Mouse (Mus musculus) limb, embryonic 15.5 days (tissue): ENCODE results near the gene Ptpro. TPM values are rescaled to one million over a fixed set of nuclear protein-coding genes. Genes with fewer than 3 reads are reported as not detected.
A peak's percentile ranks its signal among the peaks of the same experiment; 100 is the strongest.

ENCODE experiments used
- ATAC-seq: fragments of 200-750 bp; cut with Nextera tagmentation; 2 replicates; pipeline ENCODE4 v1.8.0; 2017; ENCODE audit warnings: low read depth, moderate TSS enrichment; ENCODE audit not compliant: insufficient number of reproducible peaks, low FRiP score, low TSS enrichment
- H3K27ac ChIP-seq: fragments of 300-500 bp; sonication (generic); 2 replicates; pipeline ENCODE4 v1.5.1; 2015; ENCODE audit warnings: moderate library complexity, mild to moderate bottlenecking, inconsistent platforms
- H3K27me3 ChIP-seq: fragments of 300-500 bp; sonication (generic); 2 replicates; pipeline ENCODE4 v1.6.1; 2015; ENCODE audit warnings: inconsistent platforms
- H3K36me3 ChIP-seq: fragments of 300-500 bp; sonication (generic); 2 replicates; pipeline ENCODE4 v1.6.1; 2015; ENCODE audit warnings: inconsistent platforms
- H3K4me1 ChIP-seq: fragments of 300-500 bp; sonication (generic); 2 replicates; pipeline ENCODE4 v1.6.1; 2015; ENCODE audit warnings: inconsistent platforms
- H3K4me2 ChIP-seq: fragments of 300-500 bp; sonication (generic); 2 replicates; pipeline ENCODE4 v1.6.1; 2015; ENCODE audit warnings: mild to moderate bottlenecking, inconsistent platforms
- H3K4me3 ChIP-seq: fragments of 300-500 bp; sonication (generic); 2 replicates; pipeline ENCODE4 v1.5.1; 2015; ENCODE audit warnings: mild to moderate bottlenecking, inconsistent platforms
- H3K9ac ChIP-seq: fragments of 300-500 bp; sonication (generic); 2 replicates; pipeline ENCODE4 v1.6.1; 2015; ENCODE audit warnings: inconsistent platforms
- H3K9me3 ChIP-seq: fragments of 300-500 bp; sonication (generic); 2 replicates; pipeline ENCODE4 v1.6.1; 2016; ENCODE audit warnings: inconsistent platforms
- WGBS: fragments of 180-500 bp; shearing (Covaris S2); methylation state at CpG from one replicate; pipeline ENCODE4 v1.1.7; 2015; 5-methylcytosine and 5-hydroxymethylcytosine counted together
- polyA plus RNA-seq: library from polyadenylated mRNA; unstranded; fragments of >200 nt; fragmentation: Nextera tagmentation; extraction: Ambion mirVana; gene quantifications from 2 replicates; pipeline ENCODE4 v1.2.1, GENCODE M21; 2015

Ptpro gene
- polyA plus RNA-seq = 2.5 and 2.9 TPM in 2 replicates

DNA sequence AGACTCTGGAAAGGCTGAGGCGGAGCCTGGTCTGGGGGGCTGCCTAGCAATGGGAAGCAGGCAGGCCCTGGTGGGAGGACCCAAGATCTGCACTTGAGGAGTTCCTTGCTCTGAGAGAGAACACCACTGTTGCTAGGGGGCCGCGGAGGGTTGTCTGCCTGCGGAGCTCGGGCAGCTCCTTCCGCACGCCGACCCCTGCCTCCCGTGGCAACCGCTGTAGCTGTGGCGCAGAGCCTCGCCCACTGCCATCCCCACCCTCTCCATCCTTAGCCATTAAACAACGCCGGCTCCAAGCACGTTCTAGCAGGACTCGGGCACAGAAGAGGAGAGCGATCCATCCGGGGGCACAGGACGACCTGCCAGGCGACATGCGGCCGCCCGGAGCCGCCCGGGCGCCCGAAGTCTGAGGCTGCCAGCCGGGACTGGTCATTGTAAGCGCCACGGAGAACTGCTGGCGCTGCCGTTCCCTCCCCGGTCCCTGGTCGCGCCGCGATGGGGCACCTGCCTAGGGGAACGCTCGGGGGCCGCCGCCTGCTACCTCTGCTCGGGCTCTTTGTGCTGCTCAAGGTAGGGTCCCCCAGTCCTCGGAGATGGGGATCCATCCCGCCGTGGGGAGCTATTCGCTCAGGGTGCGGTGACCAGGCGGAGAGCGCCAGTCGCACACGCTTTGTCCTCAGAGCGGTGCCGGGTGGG is at the start of gene Ptpro:
Ptpro (plus strand) TSS at position 126 of the 693 bp plus-strand sequence.
- Histone ChIP-seq H3K36me3 (no peaks in the 10 kb centered on the region), H3K9me3 (no peaks in the 10 kb centered on the region), H3K9ac (peak within 1 kb of the TSS; percentile 0; the same call in 1 of the 2 replicates), H3K4me2 (peak within 1 kb of the TSS; percentile 79), H3K27me3 (peaks cover 30% of the 10 kb centered on the region), H3K4me1 (peaks cover 11% of the 10 kb centered on the region), H3K27ac (no peak within 1 kb of the TSS), H3K4me3 (peak within 1 kb of the TSS; percentile 42)
- 0 out of 2 replicates have a peak, but pooled peaks have one; percentile 24 for ATAC-seq
- under 1% methylated on average over 52 of the region's 53 CpGs for WGBS

DNA sequence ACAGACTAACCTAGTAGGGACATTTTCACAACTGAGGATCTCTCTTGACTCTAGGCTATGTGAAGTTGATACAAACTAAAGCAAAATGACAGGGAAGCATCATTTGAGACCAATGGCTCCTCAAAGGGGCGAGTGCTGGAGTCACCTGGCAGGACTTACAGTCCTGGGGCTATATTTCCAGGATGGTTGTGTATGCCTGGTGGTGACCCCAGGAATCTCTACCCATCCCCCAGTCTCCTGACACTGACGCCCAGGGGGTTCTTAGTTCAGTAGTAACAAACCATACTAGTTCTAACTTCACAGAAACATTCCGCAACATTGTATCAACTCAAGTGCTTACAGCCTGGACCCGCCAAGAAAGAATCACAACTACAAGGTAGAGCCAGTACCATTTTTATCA is 49.5 kb upstream of the Ptpro start:
- 84% methylated on average over 4 of the region's 4 CpGs for WGBS
- H3K27ac ChIP-seq = no peak overlapping the region
- H3K36me3 ChIP-seq = no peaks in the 10 kb centered on the region
- H3K4me2 ChIP-seq = no peak overlapping the region
- no peaks in the 10 kb centered on the region for H3K9me3 ChIP-seq
- no peak overlapping the region for H3K9ac ChIP-seq
- no peaks in the 10 kb centered on the region for H3K4me1 ChIP-seq
- H3K27me3 ChIP-seq = no peaks in the 10 kb centered on the region
- no peak overlapping the region for H3K4me3 ChIP-seq
- no peak for ATAC-seq

DNA sequence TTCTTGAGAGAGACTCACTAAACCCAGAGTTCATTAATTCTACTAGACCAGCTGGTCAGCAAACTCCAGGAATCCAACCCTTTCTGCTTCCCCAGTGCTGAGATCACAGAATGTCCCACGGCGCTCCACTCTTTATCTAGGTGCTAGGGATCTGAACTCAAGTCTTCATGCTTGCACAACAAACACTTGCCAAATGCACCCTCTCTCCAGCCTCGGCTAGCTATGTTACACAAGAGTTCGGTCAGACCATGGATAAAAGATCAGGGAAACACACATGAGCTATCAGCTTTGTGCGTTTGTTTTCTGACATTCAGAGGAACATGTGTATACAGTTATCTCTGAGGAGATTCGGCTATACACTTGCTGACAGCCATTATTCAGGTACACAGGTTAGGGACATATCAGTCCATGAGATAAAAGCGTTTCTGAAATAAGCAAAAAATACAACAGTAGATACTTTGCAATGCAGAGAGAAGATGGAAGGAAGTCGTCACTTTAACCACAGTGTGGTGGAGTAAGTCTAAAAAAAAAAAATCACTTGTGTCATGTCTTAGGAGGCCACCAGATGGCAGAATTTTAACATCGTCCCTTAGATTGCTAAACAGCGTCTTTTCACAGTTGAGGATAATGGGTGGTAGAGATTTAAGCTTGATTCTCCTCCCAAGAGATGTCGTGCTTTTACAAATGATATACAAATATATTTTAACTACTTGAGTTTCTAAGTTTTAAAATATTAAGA is 46.3 kb upstream of the Ptpro start:
- H3K9me3 ChIP-seq = no peaks in the 10 kb centered on the region
- 57% methylated on average over 11 of the region's 11 CpGs for WGBS

DNA sequence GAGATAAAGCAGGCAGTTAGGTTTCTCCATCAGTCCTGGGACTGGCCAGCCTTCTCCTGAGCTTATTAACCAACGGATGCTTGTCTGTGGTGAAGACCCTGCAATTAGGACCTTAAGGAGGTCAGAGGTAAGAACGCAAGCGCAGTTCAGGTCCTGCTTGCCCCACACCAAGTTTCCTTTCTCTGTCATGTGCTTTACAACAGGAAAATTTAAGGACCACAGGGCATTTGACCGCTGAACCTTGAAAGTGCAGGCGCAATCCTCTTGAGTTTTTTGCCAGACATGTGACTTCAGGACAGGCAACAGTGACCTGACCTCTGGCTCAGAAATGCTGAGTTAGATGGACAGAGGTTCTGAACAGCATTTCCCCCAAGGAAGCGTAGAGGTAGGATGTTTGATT is 45.0 kb upstream of the Ptpro start:
- H3K27ac ChIP-seq = no peak overlapping the region
- 87% methylated on average over 6 of the region's 6 CpGs for WGBS
- ATAC-seq = no peak

More for the DNA sequence above, 46.3 kb upstream of the Ptpro start:
- Histone ChIP-seq H3K27me3 (no peaks in the 10 kb centered on the region), H3K4me2 (no peak overlapping the region), H3K27ac (no peak overlapping the region), H3K36me3 (no peaks in the 10 kb centered on the region), H3K4me3 (no peak overlapping the region), H3K4me1 (no peaks in the 10 kb centered on the region), H3K9ac (no peak overlapping the region)
- ATAC-seq = no peak

DNA sequence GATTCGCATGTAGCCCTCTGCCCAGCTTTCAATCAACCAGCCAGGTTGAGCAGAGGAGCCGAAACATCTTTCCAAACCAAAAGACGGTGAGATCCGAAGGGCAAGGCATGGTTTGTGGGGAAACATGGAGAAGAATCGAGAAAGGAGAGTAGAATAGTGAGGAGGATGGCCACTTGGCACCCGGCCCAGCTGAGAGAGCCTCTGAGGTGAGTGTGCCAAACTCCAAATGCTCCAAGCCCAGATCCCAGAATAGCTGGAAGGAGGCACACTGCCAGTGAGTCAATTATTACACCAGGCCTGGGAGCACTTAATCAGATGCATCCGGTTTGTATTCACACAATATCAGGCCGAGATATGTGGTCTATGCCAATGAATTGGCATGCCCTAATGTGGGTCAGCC is 42.1 kb upstream of the Ptpro start:
- no peak for ATAC-seq
- Histone ChIP-seq H3K27me3 (no peaks in the 10 kb centered on the region), H3K4me1 (no peaks in the 10 kb centered on the region), H3K9ac (no peak overlapping the region), H3K27ac (no peak overlapping the region), H3K4me3 (no peak overlapping the region), H3K4me2 (no peak overlapping the region), H3K9me3 (no peaks in the 10 kb centered on the region), H3K36me3 (no peaks in the 10 kb centered on the region)
- 79% methylated on average over 8 of the region's 8 CpGs for WGBS

More for the DNA sequence above, 45.0 kb upstream of the Ptpro start:
- no peaks in the 10 kb centered on the region for H3K27me3 ChIP-seq
- H3K4me2 ChIP-seq = no peak overlapping the region
- no peak overlapping the region for H3K9ac ChIP-seq
- H3K36me3 ChIP-seq = no peaks in the 10 kb centered on the region
- no peaks in the 10 kb centered on the region for H3K4me1 ChIP-seq
- H3K9me3 ChIP-seq = no peaks in the 10 kb centered on the region
- no peak overlapping the region for H3K4me3 ChIP-seq

DNA sequence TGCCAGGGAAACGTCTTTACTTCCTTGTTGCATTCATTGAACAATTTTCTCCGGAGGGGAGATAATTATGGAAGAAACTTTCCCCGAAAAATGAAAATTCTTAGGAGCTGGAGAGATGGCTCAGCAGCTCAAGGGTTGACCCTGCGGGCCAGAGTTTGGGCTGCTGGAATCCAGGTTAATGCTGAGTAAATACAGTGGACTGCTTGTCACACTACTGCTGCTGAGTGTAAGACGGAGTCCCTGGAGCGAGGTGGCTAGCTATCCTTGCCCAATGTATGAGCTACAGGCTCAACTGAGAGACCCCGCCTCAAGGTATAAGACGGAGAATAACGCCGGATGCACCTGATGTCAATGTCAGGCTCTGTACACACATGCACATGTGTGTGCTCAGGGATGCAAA is 41.1 kb upstream of the Ptpro start:
- no peak for ATAC-seq
- WGBS = 88% methylated on average over 10 of the region's 10 CpGs
- H3K9me3 ChIP-seq = no peaks in the 10 kb centered on the region
- no peaks in the 10 kb centered on the region for H3K27me3 ChIP-seq
- no peak overlapping the region for H3K9ac ChIP-seq
- H3K36me3 ChIP-seq = no peaks in the 10 kb centered on the region
- H3K4me3 ChIP-seq = no peak overlapping the region
- no peak overlapping the region for H3K4me2 ChIP-seq
- no peaks in the 10 kb centered on the region for H3K4me1 ChIP-seq
- no peak overlapping the region for H3K27ac ChIP-seq

DNA sequence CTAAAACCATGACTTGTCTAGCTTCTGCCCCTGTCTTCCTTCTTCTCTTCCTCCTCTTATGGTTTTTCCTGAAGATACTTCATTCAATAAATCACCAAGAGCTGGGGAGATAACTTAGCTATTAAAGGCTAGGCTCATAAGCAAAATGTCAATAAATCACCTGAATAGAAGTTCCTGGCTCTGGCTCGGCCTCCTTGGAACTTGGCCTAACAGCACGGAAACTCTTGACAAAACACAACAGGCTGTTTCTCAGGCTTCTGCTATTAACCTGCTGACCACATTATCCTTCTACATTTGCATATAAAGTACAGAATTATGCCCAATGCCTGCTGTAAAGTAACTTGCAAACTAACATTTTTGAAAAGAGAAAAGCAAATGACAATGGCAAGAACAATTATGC is 40.7 kb upstream of the Ptpro start:
- Histone ChIP-seq H3K4me2 (no peak overlapping the region), H3K9me3 (no peaks in the 10 kb centered on the region), H3K27me3 (no peaks in the 10 kb centered on the region), H3K36me3 (no peaks in the 10 kb centered on the region), H3K4me3 (no peak overlapping the region), H3K4me1 (no peaks in the 10 kb centered on the region), H3K9ac (no peak overlapping the region), H3K27ac (no peak overlapping the region)
- ATAC-seq = no peak
- 58% methylated on average over 2 of the region's 2 CpGs for WGBS

DNA sequence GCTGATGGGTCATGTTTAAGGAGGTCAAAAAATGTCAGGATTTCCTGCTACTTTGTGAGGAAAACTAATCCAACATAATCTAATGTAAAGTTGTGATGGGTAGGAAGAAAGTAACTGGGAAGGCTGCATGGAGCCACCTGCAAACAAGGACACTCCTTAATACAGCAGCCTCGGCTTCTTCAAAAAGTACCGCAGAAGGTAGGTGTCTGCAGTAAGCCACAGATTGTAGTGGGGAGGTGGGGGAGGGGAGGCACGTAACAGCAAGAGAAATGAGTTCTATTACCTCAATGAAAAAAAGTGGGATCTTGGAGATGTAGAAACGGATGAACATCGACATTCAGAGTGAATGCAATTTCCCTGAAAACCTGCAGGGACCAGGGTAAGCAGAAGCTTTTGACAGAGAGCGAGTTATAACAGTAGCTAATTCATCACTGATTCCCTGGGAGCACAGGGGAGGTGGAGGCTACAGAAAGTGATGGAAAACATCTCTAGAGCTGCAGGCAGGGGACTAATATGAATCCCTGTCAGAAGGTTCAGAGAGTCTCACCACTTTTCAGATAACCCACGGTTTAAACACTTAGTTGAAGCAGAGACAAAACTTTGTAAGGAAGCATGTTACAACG is 34.2 kb upstream of the Ptpro start:
- no peak overlapping the region for H3K4me3 ChIP-seq
- no peak overlapping the region for H3K4me2 ChIP-seq
- no peak overlapping the region for H3K9ac ChIP-seq
- H3K9me3 ChIP-seq = no peaks in the 10 kb centered on the region
- ATAC-seq = no peak
- 79% methylated on average over 8 of the region's 8 CpGs for WGBS
- H3K27me3 ChIP-seq = no peaks in the 10 kb centered on the region
- H3K4me1 ChIP-seq = no peaks in the 10 kb centered on the region
- H3K27ac ChIP-seq = no peak overlapping the region
- H3K36me3 ChIP-seq = no peaks in the 10 kb centered on the region

DNA sequence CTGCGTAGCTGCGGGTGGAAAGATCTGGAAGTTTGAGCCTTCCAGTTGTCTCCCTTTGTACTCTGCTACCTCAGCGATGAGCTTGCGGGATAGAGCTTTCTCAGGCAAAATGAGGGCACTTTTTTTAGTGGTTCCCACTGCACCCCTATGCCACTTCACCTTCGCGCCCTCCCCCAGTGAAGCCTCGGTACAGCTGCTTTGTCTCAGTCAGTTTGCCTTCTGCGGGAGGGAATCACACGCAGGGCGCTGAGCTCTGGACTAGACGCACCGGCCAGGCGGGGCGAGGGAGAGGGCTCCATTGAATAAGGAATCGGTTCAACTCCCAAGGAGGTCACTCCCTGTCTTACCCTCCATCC is 746 bp downstream of the Ptpro start:
- Histone ChIP-seq H3K9ac (no peak overlapping the region), H3K27ac (no peak overlapping the region), H3K27me3 (peaks cover 30% of the 10 kb centered on the region), H3K9me3 (no peaks in the 10 kb centered on the region), H3K4me1 (peaks cover 11% of the 10 kb centered on the region), H3K4me3 (peak overlapping the region; percentile 42), H3K4me2 (peak overlapping the region; percentile 79), H3K36me3 (no peaks in the 10 kb centered on the region)
- WGBS = under 1% methylated on average over 15 of the region's 15 CpGs
- no peak for ATAC-seq

DNA sequence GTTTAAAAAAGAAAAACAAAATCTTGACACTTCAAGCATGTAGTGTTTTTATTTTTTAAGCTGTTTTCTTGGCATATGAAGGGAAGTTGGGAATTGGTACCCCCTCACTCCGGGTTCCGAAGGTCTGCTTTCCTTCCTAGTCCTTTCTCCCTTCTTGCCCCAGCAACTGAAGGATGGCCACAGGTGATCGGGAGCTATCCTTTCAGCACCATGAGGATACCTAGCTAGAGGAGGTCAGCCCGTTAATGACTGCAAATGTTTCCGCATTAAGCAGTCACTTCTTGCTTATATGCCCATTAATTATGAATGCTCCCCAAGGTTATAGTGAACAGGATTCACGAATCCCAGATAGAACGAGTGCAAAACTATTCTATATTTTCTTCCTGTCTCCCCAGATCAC is 1.3 kb downstream of the Ptpro start:
- Histone ChIP-seq H3K4me2 (no peak overlapping the region), H3K9me3 (no peaks in the 10 kb centered on the region), H3K4me1 (peaks cover 11% of the 10 kb centered on the region), H3K9ac (no peak overlapping the region), H3K27me3 (peaks cover 30% of the 10 kb centered on the region), H3K4me3 (no peak overlapping the region), H3K27ac (no peak overlapping the region), H3K36me3 (no peaks in the 10 kb centered on the region)
- 10% methylated on average over 7 of the region's 7 CpGs for WGBS
- no peak for ATAC-seq

DNA sequence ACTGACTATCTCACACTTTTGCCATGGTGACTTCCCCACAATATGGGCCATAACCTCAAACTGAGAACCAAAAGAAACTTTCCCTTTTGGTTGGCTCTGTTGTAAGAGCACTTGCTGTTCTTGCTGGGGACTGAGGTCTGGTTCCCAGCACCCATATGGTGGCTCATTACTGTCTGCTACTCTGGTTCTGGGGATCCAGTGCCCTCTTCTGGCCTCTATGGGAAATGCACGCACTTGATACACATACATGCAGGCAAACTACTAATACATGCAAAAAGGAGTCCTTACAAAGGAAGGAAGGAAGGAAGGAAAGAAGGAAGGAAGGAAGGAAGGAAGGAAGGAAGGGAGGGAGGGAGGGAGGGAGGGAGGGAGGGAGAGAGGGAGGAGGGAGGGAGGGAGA is 8.9 kb downstream of the Ptpro start:
- no peak overlapping the region for H3K9ac ChIP-seq
- no peak for ATAC-seq
- 85% methylated on average over 1 of the region's 1 CpGs for WGBS

DNA sequence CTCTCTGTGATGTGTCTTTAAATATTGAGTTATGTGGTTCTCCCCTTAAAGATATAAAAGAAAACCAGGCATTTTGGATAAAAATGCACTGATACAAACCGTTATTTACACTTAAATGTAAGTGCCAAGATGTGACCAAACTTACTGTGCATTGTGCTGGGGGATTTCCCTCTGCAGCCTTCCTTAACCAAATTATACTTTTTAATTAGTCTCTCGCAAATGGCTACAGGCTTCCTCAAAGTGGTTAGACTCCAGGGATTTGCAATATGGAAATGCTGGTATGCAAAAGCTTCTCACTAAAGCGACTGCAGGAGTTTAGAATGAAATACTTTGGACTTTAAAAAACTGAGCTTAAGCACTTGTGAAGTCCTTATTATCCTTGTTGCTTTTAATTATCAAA is 10.0 kb downstream of the Ptpro start:
- no peaks in the 10 kb centered on the region for H3K4me1 ChIP-seq
- H3K27me3 ChIP-seq = no peaks in the 10 kb centered on the region
- H3K4me3 ChIP-seq = no peak overlapping the region
- 47% methylated on average over 3 of the region's 3 CpGs for WGBS
- H3K27ac ChIP-seq = no peak overlapping the region
- ATAC-seq = no peak
- H3K36me3 ChIP-seq = no peaks in the 10 kb centered on the region
- H3K9me3 ChIP-seq = no peaks in the 10 kb centered on the region
- no peak overlapping the region for H3K4me2 ChIP-seq
- H3K9ac ChIP-seq = no peak overlapping the region

More for the DNA sequence above, 8.9 kb downstream of the Ptpro start:
- Histone ChIP-seq H3K27ac (no peak overlapping the region), H3K4me2 (no peak overlapping the region), H3K27me3 (no peaks in the 10 kb centered on the region), H3K4me1 (no peaks in the 10 kb centered on the region), H3K36me3 (no peaks in the 10 kb centered on the region), H3K9me3 (no peaks in the 10 kb centered on the region), H3K4me3 (no peak overlapping the region)
